Mouse (Mus musculus): ENCODE measurements at regions not wholly inside any gene's neighbourhood (a gene's known extent, or its start where the extent isn't known, plus 50 kb on each side); places are given as distances from the start of the nearest gene placed in this dataset.

DNA sequence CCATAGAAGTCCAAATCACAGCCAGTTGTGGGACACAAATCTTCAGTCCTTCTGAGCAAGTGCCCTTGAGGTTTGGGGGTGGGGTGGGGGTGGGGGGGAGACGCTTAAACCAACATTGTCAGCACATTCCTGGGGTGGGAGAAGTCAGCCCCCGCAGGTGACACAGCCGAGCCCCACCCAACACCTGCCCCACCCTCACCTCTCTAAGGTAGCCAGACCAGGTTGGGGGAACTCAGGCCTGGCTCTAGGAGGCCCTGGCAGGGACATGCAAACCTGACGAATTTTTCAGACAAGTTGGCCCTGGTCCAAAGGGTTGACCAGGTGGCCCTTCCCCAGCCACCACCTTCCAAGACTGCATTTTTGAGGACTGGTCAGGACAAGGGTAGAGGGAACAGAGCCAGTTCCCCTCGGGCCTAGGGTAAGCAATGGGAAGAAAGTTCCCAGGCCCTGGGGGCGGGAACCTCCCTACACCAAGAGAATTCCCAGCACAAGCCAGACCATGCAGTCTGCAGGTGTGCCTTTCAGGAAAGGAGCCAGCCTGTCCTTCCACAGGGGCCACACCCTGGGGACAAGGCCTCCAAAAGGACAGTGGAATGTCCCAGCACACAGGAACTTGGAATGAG, 146.9 kb downstream of the Bcl11b start:
- TF ChIP-seq POLR2AphosphoS2 (IDR thresholded peaks at IDR 0.05; ENCODE audit: insufficient read length, low read depth) (no peak), POLR2A (IDR thresholded peaks at IDR 0.05; ENCODE audit: insufficient read length, low read depth) (no peak), SRF (IDR thresholded peaks at IDR 0.05; ENCODE audit: control insufficient read depth, insufficient read length, low read depth) (no peak), MAX (IDR thresholded peaks at IDR 0.05; ENCODE audit: low read depth) (no peak), E2F4 (IDR thresholded peaks at IDR 0.05; ENCODE audit: insufficient read depth) (no peak), TCF12 (IDR thresholded peaks at IDR 0.05; ENCODE audit: insufficient read depth, poor library complexity, severe bottlenecking) (no peak), TCF3 (IDR thresholded peaks at IDR 0.05; ENCODE audit: insufficient read length, low read depth) (no peak), USF1 (IDR thresholded peaks at IDR 0.05; ENCODE audit: low read depth) (no peak), MYOD1 (IDR thresholded peaks at IDR 0.05; ENCODE audit: control insufficient read depth in 1 of 3, insufficient read length in 2 of 3, low read depth in 2 of 3) (no peak), REST (IDR thresholded peaks at IDR 0.05; ENCODE audit: insufficient read depth, insufficient read length) (no peak), CEBPB (IDR thresholded peaks at IDR 0.05; ENCODE audit: insufficient read depth, poor library complexity, severe bottlenecking) (no peak)
